Mouse (Mus musculus) cerebellum, adult 2 months (tissue): ENCODE measurements around the gene L3mbtl1. TPM values are rescaled to one million over a fixed set of nuclear protein-coding genes. Genes with fewer than 3 reads are reported as not detected.
A peak's percentile ranks its signal among the peaks of the same experiment; 100 is the strongest.
"Not testable (repeated sequence)": the region's sequence is repeated elsewhere in the genome, so short reads cannot be mapped to it uniquely, and the experiment has no call there.

ENCODE experiments used
- DNase-seq, 2 experiments: peaks; one replicate each; pipeline ENCODE4 v3.0.0; 2021
- H3K27ac ChIP-seq: fragments of 200-500 bp; 2 replicates; pipeline ENCODE4 v1.5.1; 2012; ENCODE audit warnings: low read length, control low read depth, inconsistent platforms; ENCODE audit not compliant: insufficient read depth
- H3K27me3 ChIP-seq: fragments of 200-500 bp; 2 replicates; pipeline ENCODE4 v1.6.1; 2012; ENCODE audit warnings: inconsistent platforms, mild to moderate bottlenecking, low read length, moderate library complexity; ENCODE audit not compliant: control insufficient read depth, insufficient read depth
- H3K4me1 ChIP-seq: fragments of 200-500 bp; 2 replicates; pipeline ENCODE4 v1.6.1; 2011; ENCODE audit warnings: low read length; ENCODE audit not compliant: control insufficient read depth, insufficient read depth
- H3K4me3 ChIP-seq: fragments of 200-500 bp; replicated peaks from 2 replicates; pipeline ENCODE3; 2011; ENCODE audit warnings: mild to moderate bottlenecking, low read depth, low read length, control low read depth; ENCODE audit not compliant: insufficient read depth
- CTCF ChIP-seq: fragments of 200-500 bp; IDR thresholded peaks from 2 replicates; pipeline ENCODE4 v1.5.1; 2011; ENCODE audit warnings: low read depth, mild to moderate bottlenecking, control low read depth, low read length, moderate library complexity, borderline replicate concordance; ENCODE audit not compliant: insufficient read depth
- POLR2A ChIP-seq: fragments of 200-500 bp; IDR thresholded peaks from 2 replicates; pipeline ENCODE4 v1.6.1; 2011; ENCODE audit warnings: low read length, control low read depth, borderline replicate concordance; ENCODE audit not compliant: insufficient read depth
- WGBS: fragments of 180-500 bp; shearing (Covaris S2); methylation state at CpG from one replicate; pipeline ENCODE4 v1.1.7; 2018; 5-methylcytosine and 5-hydroxymethylcytosine counted together
- polyA plus RNA-seq: library from polyadenylated mRNA; depleted of rRNA; stranded (reverse); fragments of >200 nt; gene quantifications from 2 replicates; pipeline ENCODE4 v1.2.3, GENCODE M21; 2012; rRNA removed

L3mbtl1 gene
- polyA plus RNA-seq: 8.2 and 8.5 TPM in 2 replicates

- H3K27ac ChIP-seq: no peak within 1 kb of the TSS; the same call in 1 of the 2 replicates
- no peaks in the 10 kb centered on the region; the same call in 1 of the 2 replicates for H3K4me1 ChIP-seq
- WGBS: under 1% methylated on average over 40 of the region's 40 CpGs
- peak; percentile 59 to 69 for DNase-seq
- no peaks in the 10 kb centered on the region for H3K27me3 ChIP-seq
- H3K4me3 ChIP-seq: peak within 1 kb of the TSS; percentile 91
- TF ChIP-seq CTCF (no peak), POLR2A (peak; percentile 37; the same call in 1 of the 2 replicates)
These were observed at the start of gene L3mbtl1 for GRCm38 (mm10) chr2:162943148-162943846. Gene L3mbtl1, plus strand, starts transcription at chr2:162943472.

GRCm38 (mm10) chr2:162899256-162899655, 44.0 kb upstream of the L3mbtl1 start:
- WGBS: 74% methylated on average over 20 of the region's 20 CpGs
- not testable (repeated sequence) for DNase-seq, H3K4me3 ChIP-seq, H3K27me3 ChIP-seq, H3K27ac ChIP-seq, H3K4me1 ChIP-seq

GRCm38 (mm10) chr2:162899880-162900589, 43.2 kb upstream of the L3mbtl1 start:
- Histone ChIP-seq H3K27ac (no peak overlapping the region), H3K27me3 (no peaks in the 10 kb centered on the region), H3K4me1 (no peaks in the 10 kb centered on the region), H3K4me3 (no peak overlapping the region)
- no peak for TF ChIP-seq CTCF
- no peak for TF ChIP-seq POLR2A
- no peak for DNase-seq
- 68% methylated on average over 12 of the region's 12 CpGs for WGBS

GRCm38 (mm10) chr2:162900590-162900916, 42.7 kb upstream of the L3mbtl1 start:
- WGBS: 45% methylated on average over 2 of the region's 2 CpGs
- no peak for TF ChIP-seq POLR2A
- TF ChIP-seq CTCF: no peak
- H3K4me3 ChIP-seq: no peak overlapping the region
- H3K27me3 ChIP-seq: no peaks in the 10 kb centered on the region
- no peak for DNase-seq
- H3K27ac ChIP-seq: no peak overlapping the region
- no peaks in the 10 kb centered on the region for H3K4me1 ChIP-seq

GRCm38 (mm10) chr2:162905902-162906301, 37.4 kb upstream of the L3mbtl1 start:
- WGBS: 87% methylated on average over 4 of the region's 4 CpGs
- Histone ChIP-seq H3K27ac (no peak overlapping the region), H3K27me3 (no peaks in the 10 kb centered on the region), H3K4me3 (no peak overlapping the region), H3K4me1 (no peaks in the 10 kb centered on the region)
- TF ChIP-seq CTCF: no peak
- no peak for TF ChIP-seq POLR2A
- DNase-seq: no peak

- Histone ChIP-seq H3K27ac (no peak overlapping the region), H3K4me3 (peak overlapping the region; percentile 8), H3K27me3 (no peaks in the 10 kb centered on the region), H3K4me1 (no peaks in the 10 kb centered on the region)
- DNase-seq: peak; percentile 75 to 77
- peak; percentile 55 for TF ChIP-seq CTCF
- no peak for TF ChIP-seq POLR2A
- 3% methylated on average over 16 of the region's 16 CpGs for WGBS
These were observed 35.2 kb upstream of the L3mbtl1 start for GRCm38 (mm10) chr2:162908052-162908491.

GRCm38 (mm10) chr2:162914040-162914439, 29.2 kb upstream of the L3mbtl1 start:
- DNase-seq: no peak
- Histone ChIP-seq H3K27ac (no peak overlapping the region), H3K4me3 (no peak overlapping the region), H3K27me3 (no peaks in the 10 kb centered on the region), H3K4me1 (no peaks in the 10 kb centered on the region)
- TF ChIP-seq CTCF (no peak), POLR2A (no peak)
- 43% methylated on average over 3 of the region's 3 CpGs for WGBS

- 47% methylated on average over 2 of the region's 2 CpGs for WGBS
These were observed 28.8 kb upstream of the L3mbtl1 start for GRCm38 (mm10) chr2:162914519-162914918.

More at GRCm38 (mm10) chr2:162914519-162914918, 28.8 kb upstream of the L3mbtl1 start:
- no peak for DNase-seq
- no peak overlapping the region for H3K4me3 ChIP-seq
- TF ChIP-seq CTCF (peak; percentile 45), POLR2A (no peak)
- H3K27me3 ChIP-seq: no peaks in the 10 kb centered on the region
- H3K4me1 ChIP-seq: no peaks in the 10 kb centered on the region
- H3K27ac ChIP-seq: no peak overlapping the region
